Mouse (Mus musculus) embryo, embryonic 11.5 days (tissue): ENCODE data around the gene Prpf40b.
"Not testable (repeated sequence)": the region's sequence is repeated elsewhere in the genome, so short reads cannot be mapped to it uniquely, and the experiment has no call there.

ENCODE experiments used
- DNase-seq: peaks from one replicate; pipeline ENCODE4 v3.0.0-alpha.2; 2012; ENCODE audit warnings: low read depth, low spot score

Prpf40b gene

DNA sequence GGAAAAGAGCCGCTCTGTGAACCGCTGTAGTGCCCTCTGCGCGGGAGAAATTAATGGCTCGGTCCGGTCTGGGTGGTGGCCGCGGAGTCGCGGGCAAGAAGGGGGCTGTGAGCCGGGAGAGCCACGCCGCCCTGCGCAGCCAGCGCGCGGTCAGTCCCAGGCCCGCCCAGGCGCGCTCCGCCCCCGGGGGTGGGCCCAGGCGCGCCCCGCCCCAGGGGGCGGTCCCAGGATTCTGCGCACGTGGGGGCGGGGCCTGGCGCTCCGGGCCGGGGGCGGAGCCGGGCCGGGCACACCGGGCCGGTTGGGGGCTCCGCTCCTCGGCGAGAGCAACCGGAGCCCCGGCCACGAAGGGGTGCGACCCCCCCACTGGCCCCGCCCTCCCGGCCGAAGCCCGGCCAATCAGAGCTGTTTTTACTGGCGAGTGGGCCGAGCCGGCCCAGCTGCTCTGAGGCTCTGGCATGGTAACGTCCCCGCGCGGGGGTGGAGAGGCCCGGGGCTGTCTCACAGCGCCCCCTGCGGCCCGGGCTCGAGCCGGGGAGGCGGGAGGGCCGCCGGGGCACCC, at the start of gene Prpf40b:
Gene Prpf40b (plus strand): TSS at position 275 of the 562 bp plus-strand sequence.
- peak; percentile 81 for DNase-seq

DNA sequence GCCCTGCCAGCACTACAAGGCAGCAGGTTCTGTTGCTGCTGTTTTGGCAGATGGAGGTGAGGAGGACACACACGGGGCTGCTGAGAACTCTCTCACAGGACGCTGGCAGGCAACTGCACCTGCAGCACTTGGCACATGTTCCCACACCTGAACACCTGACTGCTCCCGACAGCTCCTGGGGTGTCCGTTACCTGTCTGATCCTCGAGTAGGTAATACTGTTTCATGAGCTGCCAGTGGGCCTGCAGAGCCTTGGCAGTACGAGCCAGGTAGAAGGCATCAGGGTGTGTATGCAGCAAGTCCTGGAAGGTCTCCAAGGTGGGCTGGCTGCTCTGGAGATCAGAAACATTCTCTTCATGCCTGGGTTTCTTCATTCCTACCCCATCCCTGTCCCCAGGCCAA, 48.2 kb upstream of the Prpf40b start:
- DNase-seq, result not testable (repeated sequence)

DNA sequence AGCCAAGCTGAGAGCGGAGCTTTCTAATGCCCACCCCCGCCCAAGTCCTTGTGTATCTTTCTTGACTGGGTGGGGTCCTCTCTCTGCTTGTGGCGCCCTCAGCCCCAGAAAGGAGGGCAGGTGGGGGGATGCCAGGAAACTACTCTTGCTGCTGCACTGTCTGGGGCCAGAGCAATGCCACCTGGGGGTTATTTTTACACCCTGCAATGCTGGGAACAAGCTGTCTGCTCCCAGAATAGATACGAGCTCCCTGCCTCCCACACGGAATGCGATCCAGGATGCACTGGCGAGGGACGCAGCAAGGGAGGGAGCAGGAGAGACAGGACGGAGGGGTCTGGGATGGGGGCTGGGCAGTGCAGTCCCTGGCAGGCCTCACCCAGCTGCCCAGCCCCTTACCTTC, 45.9 kb upstream of the Prpf40b start:
- DNase-seq, result no peak

DNA sequence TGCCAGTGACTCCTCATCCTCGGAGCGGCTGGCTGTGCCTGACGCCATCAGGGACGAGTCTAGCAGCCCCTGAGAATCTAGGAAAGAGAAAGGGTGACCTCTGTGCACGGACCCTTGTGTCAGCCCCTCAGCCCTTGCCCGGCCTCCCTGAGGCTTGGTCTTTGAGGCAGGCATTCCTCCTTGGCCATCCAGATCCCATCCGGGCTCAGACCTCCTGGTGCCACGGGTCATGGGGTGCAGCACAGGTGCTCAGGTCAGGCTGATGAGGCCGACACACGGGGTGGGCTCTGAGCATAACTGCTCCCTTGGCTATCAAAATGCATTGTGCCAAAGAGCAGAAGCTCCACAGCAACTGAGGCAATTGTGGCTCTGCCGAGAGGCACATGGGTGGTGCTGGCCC, 44.9 kb upstream of the Prpf40b start:
- DNase-seq, result no peak

DNA sequence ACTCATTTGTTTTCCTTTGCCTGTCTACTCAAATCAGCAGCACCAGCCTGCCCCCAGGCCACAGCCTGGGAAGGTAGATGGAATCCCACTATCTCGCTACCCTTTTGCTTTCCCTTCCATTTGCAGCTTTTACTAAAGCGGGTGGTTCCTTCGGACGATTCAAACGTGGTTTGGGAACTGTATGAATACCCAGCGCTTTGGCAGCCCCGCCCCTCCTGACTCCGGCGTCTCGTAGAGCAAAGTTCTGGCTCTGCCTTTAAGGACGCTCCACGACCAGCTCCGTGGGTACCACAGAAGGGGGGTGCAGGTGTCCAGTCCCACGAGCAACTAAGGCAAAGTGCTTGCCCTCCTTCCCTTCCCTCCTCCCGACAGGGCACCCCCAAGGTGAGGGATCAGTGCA, 43.8 kb upstream of the Prpf40b start:
- DNase-seq, result not testable (repeated sequence)

DNA sequence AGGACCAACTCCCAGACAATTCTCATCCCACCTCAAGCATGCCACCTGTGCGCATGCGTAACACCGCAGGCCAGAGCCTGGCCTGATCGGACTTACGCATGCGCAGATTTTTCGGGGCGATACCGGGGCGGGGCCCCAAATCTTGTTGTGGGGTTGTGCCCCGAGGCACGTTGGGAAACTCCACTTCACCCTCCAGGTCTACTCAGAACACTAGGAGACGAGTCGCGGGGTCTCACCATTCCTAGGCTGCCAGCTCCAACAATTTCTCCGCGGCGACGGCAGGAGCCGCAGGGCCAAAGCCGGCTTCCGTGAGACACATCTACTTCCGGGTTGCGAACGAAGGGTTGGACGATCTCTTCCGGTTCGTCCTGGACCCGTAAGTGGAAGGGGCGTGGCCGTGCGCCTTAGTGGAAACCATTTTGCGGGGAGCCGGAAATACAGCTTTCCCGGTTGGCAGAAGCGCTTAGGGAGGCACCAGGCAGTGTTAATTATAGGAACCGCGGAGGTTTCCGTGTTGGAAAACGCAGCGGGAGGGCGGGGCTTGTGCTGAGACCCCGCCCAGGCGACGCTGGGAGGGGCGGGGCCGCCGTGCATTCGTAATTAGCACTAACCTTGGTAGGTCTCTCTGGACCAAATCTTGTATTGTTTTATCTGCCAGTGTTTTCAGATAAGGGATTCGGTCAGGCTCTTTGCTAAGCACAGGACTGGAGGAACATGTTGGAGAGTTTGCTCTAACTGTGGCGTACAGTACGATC, 43.1 kb upstream of the Prpf40b start, which contains the start of gene Mcrs1:
Gene Mcrs1 (minus strand): TSS at position 336 of the 755 bp plus-strand sequence.
- DNase-seq, result peak; percentile 96

DNA sequence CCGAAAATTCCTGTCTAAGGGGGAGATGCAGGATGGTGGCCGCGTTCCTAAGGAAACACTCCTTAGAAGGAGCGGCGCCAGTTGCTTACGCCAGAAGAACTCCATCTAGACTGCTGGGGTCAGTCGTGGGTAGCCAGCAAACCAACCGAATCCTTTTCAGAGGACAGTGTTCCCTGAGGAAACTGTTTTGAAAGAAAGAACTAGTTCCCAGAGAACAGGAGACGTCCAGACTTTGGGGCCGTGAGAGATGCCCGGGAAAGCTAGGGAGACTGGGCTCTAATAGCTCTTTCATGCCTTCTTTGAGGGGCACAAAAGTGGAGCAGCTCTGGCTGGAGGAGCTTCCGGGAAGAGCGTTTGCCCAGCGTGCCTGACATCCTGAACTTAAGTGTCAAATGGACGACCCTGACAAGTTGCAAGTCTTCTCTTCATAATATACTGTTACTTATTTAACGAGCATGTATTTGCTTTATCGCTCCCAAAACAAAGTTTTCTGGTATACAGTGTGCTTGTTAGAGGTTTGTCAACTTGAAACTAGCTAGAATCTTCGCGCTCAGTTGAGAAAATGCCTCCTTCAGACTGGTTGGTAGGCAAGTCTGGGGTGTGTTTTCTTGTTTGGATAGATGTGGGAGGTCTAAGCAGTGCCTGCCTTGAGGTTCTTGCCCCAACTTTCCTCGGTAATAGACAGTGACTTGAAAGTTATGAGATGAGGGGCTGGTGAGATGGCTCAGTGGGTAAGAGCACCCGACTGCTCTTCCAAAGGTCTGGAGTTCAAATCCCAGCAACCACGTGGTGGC, 42.3 kb upstream of the Prpf40b start:
- DNase-seq, result no peak

DNA sequence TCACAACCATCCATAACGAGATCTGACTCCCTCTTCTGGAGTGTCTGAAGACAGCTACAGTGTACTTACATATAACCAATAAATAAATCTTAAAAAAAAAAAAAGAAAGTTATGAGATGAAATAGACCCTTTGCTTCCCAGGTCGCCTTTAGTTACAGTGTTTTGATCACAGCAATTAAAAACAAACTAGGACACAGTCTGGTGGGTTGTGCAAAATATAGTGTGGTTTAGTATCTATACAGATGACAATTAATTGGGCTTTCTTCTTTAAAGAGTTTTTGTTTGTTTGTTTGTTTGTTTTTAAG, 41.8 kb upstream of the Prpf40b start:
- not testable (repeated sequence) for DNase-seq

DNA sequence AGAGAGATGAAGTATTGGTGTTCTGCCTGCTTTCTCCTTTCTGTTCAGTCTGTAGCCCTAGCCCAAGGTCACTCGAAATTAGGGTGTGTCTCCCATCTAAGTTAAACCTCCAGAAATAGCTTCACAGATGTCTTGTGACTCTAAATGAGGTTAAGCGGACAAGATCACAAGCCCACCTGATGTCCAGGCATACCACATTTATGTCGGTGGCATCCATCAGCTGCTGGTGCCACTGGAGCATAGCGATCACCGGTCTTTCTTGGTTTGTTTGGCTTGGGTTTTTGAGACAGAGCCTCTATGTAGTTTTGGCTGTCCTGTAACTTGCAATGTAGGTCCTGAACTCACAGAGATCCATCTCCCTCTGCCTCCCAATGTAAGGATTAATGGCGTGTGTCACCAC, 41.1 kb upstream of the Prpf40b start:
- no peak for DNase-seq

DNA sequence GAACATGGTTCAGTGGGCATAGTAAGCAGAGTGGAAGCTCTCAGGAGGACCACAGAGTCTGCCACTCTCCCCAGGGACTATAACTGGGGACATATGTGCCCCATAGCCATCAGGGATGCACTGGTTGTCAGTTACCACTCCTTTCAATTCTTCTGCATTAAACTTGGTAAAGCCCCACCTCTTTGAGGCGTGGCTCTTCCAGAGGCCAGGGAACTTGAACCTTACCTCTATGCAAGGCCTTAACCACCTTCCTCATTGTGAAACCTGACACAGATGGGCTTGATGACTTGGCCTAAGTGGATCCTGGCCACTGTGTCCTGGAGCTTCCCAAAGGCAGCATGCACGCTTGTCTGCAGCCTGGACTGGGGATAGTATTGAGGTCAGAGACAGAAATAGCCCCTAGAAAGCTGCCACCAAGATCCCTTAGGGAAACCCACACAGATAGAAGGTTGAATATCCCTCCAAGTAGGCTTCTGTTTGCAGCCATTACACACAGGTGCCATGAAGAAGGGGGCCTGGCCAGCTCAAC, 40.3 kb upstream of the Prpf40b start:
- DNase-seq, result no peak

DNA sequence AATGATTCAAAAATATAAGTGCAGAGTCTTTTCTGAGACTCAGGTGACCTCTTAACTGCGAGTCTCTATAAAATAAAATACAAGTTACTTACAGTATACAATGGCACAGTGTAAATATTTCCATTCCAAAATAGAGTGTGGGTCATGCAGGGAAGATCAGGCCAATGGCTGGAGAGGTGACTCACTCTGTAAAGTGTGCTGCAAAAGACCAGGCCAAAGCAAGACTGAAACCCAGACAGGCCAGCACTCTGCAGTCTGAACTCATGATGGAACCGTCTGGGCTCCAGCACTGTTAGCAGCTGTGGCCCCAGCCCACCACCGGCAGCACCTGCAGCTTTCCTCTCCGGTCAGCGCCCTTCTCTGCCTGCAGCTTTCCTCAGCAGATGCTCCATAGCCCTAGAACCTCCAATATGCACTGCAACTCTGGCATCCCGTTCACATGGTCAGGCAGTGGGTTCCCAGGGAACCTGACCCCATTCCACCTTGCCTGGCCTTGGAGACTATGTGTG, 39.6 kb upstream of the Prpf40b start:
- DNase-seq, result no peak

DNA sequence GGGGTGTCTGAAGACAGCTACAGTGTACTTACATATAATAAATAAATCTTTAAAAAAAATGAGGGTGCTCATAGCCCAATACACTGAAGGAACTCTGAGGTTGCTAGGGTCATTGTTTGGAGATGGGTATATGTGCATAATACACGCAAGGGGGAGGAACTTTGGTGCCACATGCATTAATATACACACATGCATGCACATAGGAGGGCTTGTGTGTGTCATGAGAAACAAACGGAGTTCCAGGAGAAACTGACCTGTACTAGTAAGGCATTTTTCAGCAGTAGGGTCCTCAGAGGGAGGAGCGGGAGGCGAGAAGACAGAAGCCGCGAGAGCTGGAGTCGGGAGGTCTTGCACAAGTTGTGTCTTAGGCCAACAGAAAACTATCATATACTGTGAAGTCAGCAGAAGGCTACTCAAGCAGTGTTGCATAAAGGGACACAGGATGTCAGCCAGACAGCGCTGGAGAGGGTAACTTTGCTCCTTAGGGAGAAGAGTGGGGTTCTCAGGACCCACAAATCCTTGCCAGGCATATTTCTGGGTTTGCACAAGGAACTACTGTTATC, 35.6 kb upstream of the Prpf40b start:
- no peak for DNase-seq

DNA sequence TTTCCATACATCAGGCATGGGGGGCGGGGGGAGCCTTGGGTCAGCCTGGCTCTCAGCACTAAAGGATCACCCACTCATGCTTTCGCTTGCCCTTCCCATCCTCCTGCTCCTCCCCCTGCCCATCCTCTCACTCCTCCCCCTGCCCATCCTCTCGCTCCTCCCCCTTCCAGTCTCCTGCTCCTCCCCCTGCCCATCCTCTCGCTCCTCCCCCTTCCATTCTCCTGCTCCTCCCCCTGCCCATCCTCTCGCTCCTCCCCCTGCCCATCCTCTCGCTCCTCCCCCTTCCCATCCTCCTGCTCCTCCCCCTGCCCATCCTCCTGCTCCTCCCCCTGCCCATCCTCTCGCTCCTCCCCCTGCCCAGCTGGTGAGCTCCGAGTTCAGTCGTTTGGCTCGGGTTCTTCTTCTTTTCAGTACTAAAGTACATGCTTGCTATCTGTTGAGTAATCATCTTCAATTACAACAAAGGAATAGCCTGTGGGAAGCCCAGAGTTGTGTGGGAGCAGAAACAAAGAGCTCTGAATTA, 35.1 kb upstream of the Prpf40b start:
- DNase-seq, result peak; percentile 54

DNA sequence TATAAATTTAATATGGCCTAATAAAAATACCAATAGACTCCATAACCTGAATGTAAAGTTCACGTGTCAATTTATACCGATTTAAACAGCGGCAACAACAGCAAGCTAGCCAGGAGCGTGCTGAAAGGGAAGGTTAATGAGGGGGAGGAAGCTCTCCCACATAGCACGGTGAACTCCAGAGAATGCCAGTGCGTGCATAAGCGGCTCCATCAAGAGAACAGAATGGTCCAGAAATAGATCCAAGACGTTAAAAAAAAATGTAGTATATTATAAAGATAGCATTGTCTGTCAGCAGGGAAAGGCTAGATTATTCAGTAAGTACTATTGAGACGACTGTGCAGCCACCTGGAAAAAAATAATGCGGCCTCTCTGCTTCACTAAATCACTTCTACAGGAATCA, 32.2 kb upstream of the Prpf40b start:
- DNase-seq, result no peak

DNA sequence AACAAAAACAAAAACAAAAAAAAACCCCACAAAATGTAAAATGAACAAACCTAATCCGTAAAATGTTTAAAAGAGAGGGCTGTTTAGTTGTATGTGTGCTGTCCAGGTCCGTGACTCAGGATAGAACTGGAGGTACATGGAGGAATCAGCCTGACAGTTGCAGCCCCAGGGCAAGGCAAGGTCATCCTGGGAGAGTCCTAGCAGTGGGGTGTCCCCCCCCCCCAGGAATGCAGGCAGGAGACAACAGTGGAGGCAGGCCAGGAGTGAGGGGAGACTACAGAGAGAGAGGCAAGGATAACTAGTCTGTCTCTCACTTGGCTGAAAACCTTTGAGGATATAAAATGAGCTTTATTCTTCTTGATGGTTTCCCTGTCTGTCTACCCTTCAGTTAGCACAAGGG, 30.5 kb upstream of the Prpf40b start:
- DNase-seq, result no peak

DNA sequence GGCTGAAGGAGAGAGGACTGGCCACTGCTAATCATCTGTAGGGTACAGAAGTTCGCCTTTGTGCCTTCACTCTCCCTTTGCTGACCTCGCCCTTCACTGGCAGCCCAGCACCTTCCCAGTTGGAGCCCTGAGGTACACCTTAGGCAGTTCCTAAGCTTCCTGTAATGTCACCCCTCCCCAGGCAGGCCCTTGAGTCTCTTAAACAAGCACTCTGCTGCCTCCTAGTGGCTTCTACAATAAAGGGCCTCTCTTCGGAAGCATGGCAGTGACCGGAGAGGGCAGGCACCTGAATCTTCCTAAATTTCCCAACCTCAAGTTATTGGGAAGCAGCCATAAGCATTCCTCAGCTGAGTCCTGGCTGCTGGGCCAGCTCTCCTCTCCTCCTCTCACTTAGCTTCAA, 29.2 kb upstream of the Prpf40b start:
- peak; percentile 68 for DNase-seq

DNA sequence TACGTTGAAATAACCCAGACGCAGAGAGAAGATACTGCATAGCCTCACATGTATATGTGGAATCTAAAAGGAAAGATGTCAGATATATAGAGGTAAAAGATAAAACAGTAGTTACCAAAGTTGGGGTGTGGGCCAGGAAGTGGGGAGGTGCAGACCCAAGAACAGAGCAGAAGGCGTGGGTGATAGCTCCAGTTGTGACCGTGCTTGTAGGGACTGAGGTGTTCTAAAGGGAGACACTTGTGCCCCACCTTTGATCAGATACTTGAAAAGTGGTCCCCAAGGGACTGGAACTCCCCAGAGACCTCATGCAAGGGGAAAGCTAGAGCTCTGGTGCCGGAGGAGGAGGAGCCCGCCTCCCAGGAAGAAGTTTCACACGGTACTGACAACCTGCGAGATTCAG, 18.8 kb upstream of the Prpf40b start:
- DNase-seq, result no peak

DNA sequence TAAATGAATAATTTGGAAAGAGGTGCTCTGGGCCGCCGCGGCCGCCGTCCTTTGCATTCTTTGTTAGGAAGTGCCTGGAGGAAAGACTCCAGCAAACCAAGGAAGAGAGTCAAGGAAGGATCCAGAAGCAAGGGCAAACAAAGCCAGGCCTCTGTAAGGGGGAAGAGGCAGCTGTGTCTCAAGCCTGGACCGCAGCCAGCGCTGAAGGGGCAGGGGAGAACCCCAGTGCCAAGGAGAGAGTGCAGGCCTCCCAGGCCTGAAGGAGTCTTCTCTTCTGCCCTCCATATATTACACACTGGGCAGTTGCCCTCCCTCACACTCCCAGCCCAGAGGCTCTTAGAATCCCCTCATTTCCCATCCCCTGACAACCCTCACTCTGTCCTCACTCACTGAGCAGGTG, 16.6 kb upstream of the Prpf40b start:
- no peak for DNase-seq

DNA sequence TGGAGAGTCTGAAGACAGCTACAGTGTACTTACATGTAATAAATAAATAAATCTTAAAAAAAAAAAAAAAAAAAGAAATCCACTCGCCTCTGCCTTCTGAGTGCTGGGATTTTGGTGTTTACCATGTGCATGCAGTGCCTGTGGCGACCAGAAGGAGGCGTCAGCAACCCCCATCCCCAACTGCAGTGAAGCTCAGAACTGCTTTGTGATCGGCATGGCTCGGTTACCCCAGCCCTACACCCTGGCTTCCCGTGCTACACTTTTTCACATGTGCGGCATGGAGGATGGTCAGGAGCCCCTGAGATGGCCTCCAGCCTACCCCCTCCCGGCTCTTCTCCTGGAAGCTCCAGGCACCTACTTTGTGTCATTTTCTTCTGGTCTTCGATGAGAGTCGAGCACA, 11.4 kb upstream of the Prpf40b start:
- DNase-seq, result no peak

DNA sequence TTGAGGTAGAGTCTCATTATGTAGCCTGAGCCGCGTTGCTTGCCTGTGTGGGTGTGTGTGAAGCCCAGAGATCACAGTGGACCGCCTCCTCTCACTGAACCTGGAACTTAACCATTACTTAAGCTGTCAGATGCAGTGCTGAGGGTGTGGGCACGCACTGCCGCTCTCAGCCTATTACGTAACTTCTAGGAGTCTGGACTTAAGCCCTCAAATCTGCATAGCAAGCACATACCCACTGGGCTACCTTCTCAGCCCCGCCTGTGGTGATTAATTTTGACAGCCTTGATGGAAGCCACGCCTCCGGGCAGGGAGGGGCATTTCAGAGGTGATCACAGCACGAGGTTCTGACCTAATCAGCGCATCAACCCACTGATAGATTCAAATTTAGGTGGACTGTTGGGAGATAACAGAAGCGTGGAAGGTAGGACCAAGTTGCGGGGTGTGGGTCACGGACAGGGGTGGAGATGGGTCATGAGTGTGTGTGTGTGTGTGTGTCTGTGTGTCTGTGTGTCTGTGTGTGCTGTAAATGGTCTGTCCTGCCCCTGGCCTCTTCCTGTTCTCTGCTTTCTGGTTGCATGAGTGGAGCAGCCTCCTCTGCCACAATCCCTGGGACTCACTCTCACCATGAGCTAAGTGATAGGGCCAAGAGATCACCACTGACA, 10.2 kb upstream of the Prpf40b start:
- DNase-seq, result no peak

DNA sequence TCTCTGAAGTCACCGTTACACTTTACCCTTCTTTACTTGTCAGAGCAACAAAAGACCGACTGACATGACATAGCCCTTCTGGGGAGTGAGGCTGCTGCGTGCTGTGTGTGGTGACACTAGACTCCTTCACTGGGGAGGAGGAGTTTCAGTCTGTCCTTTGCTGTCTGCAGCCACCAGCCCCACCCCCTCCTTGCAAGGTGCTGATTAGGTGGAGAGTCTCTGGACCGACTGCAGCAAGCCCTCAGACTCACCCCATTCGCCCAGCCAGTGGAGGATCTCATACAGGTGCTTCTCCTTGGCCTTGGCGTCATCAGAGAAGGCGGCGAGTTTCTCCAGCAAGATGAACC, 9.7 kb upstream of the Prpf40b start:
- no peak for DNase-seq
